ENCODE assay signal across 8 mouse cellular contexts in genomic region chr2:30057223-30057904, GRCm38 (mm10). TPM values are rescaled to one million over a fixed set of nuclear protein-coding genes. Genes with fewer than 3 reads are reported as not detected.
DNase-seq lines count a peak whose midpoint lies in the region; ATAC-seq and TF ChIP-seq lines count a peak whose summit lies in the region.

Gene Set, plus strand, starts transcription at chr2:30057378.

- 43% methylated on average over 11 of the region's 12 CpGs for WGBS in intestine, postnatal 0 days

- H3K4me3 ChIP-seq in intestine, postnatal 0 days (ENCODE audit: low read depth, low read length), result no peak within 1 kb of the TSS

- peak; percentile 56 for ATAC-seq in intestine, postnatal 0 days
- ATAC-seq in megakaryocyte, adult 5-6 weeks (ENCODE audit: poor library complexity, severe bottlenecking), result no peak

- no peaks in the 10 kb centered on the region for H3K9me3 ChIP-seq in intestine, postnatal 0 days (ENCODE audit: control insufficient read depth)

- no peak within 1 kb of the TSS for H3K27ac ChIP-seq in intestine, postnatal 0 days (ENCODE audit: low read depth, low read length)

- peak; percentile 37 for DNase-seq in thymus, postnatal 4 days
- DNase-seq in thymus, postnatal 36 days, result no peak
- DNase-seq in brain, embryonic 14.5 days (ENCODE audit: low read depth), result peak; percentile 46
- DNase-seq in gastrocnemius, postnatal 4 days (ENCODE audit: low spot score in 2 of 2), result no peak
- DNase-seq in T-cell, adult 2 months (ENCODE audit: low spot score), result no peak
- no peak for DNase-seq in c-Kit-positive CD71-positive TER-119-positive erythroid progenitor cells, embryonic 14.5 days (ENCODE audit: low spot score)

- no peak for TF ChIP-seq CTCF in brain, embryonic 14.5 days (IDR thresholded peaks at IDR 0.05; ENCODE audit: borderline replicate concordance, extremely low read depth, insufficient read depth, insufficient read length)
- TF ChIP-seq CTCF in intestine, postnatal 0 days (IDR thresholded peaks at IDR 0.05; ENCODE audit: low read depth), result no peak

- H3K27me3 ChIP-seq in intestine, postnatal 0 days (replicated peaks; ENCODE audit: control insufficient read depth, insufficient read depth, low read length), result no peaks in the 10 kb centered on the region

- H3K9ac ChIP-seq in intestine, postnatal 0 days (ENCODE audit: low read depth, low read length), result no peak within 1 kb of the TSS

- no peaks in the 10 kb centered on the region for H3K4me1 ChIP-seq in intestine, postnatal 0 days (replicated peaks; ENCODE audit: control insufficient read depth, insufficient read depth, low read length)

- TF ChIP-seq POLR2A in brain, embryonic 14.5 days (IDR thresholded peaks at IDR 0.05; ENCODE audit: borderline replicate concordance, extremely low read depth, insufficient read depth, insufficient read length, poor library complexity, severe bottlenecking), result no peak

- H3K36me3 ChIP-seq in intestine, postnatal 0 days (ENCODE audit: control insufficient read depth, insufficient read depth), result no peaks in the 10 kb centered on the region

- H3K4me2 ChIP-seq in intestine, postnatal 0 days (replicated peaks; ENCODE audit: low read depth), result no peak within 1 kb of the TSS

RNA-seq across cellular contexts. Expression of gene Set, which starts in this region (rescaled TPM):
- 223 and 340 TPM in 2 replicates for polyA plus RNA-seq in brain, embryonic 14.5 days (2012; rRNA removed)
- 100 to 1,000 TPM; 155 to 163 TPM for total RNA-seq in gastrocnemius, postnatal 4 days (2021)
- 174 and 180 TPM in 2 replicates for polyA plus RNA-seq in intestine, postnatal 0 days (2015; fragmentation: Nextera tagmentation; extraction: Ambion mirVana)
- total RNA-seq in megakaryocyte, adult 5-6 weeks (2015), result 160 and 167 TPM in 2 replicates
- 634 and 647 TPM in 2 replicates for total RNA-seq in megakaryocyte, adult 5-6 weeks (2017)

Comparison
In these comparisons a context has a peak if more than half of its experiments do, and no peak if none do; other contexts are left out.
1. DNase-seq: peak in thymus, postnatal 4 days (single experiment) and brain, embryonic 14.5 days (single experiment); none in thymus, postnatal 36 days (0 of 2), gastrocnemius, postnatal 4 days (0 of 2), T-cell, adult 2 months (single experiment) and c-Kit-positive CD71-positive TER-119-positive erythroid progenitor cells, embryonic 14.5 days (single experiment).